In genomic region chr3:32459777-32460176, GRCm38 (mm10) we compare ENCODE assay signal across 9 mouse cellular contexts. TPM values are rescaled to one million over a fixed set of nuclear protein-coding genes. Genes with fewer than 3 reads are reported as not detected.
DNase-seq lines count a peak whose midpoint lies in the region; TF ChIP-seq lines count a peak whose summit lies in the region.
"Had no signal": no experiment of that assay in that cellular context is flagged by ENCODE, and none has a peak within 500 bp of the region (broad histone marks: within the 10 kb centered on the region; RNA-seq: fewer than 3 reads in every experiment).

No protein-coding gene starts in this region.

- no peak for TF ChIP-seq EP300 in CH12.LX (IDR thresholded peaks at IDR 0.05; ENCODE audit: low read length)

- H3K27me3 ChIP-seq in CH12.LX (replicated peaks): no peaks in the 10 kb centered on the region

- peak; percentile 32 for DNase-seq in layer of hippocampus, adult 11-12 months (ENCODE audit: low spot score)
- DNase-seq in layer of hippocampus, adult 9-10 months (ENCODE audit: low spot score): no peak
- DNase-seq in CH12.LX (ENCODE audit: extremely low read depth) (peak; percentile 84), R1 (ENCODE audit: low read depth, low spot score) (peak; percentile 82)
- peak; percentile 19 to 28 for DNase-seq in cerebellum, postnatal 36 days
- DNase-seq in lung, adult 18-20 months: peak; percentile 14 to 21
- DNase-seq in spleen, postnatal 14 days (ENCODE audit: low spot score in 2 of 2): peak; percentile 34 to 59

- H3K4me3 ChIP-seq in CH12.LX (replicated peaks in 1 of 3; ENCODE audit: low read depth in 2 of 3, low read length in 2 of 3, poor library complexity in 1 of 3): no peak overlapping the region
- H3K4me3 ChIP-seq: myocyte had no signal

- dilution Hi-C loops in CH12.LX (cut with MboI; ENCODE audit: extremely low pct_ligation_motif_present, extremely low pct_unique_long_range_greater_than_20kb, low sequenced_read_pairs): no loop called here

- no peak overlapping the region for H3K4me2 ChIP-seq in CH12.LX (ENCODE audit: insufficient read depth, low read depth, poor library complexity, severe bottlenecking)

- TF ChIP-seq RAD21 in CH12.LX (IDR thresholded peaks at IDR 0.05; ENCODE audit: low read depth, low read length): peak; percentile 80

- in situ Hi-C loops in CH12.LX (cut with MboI; ENCODE audit: low pct_ligation_motif_present, low pct_unique_long_range_greater_than_20kb, low sequenced_read_pairs): loop anchor here (5.0 kb wide), 1 partner anchor 43 kb away; no protein-coding TSS in a partner anchor

- TF ChIP-seq CTCF in CH12.LX (conservative IDR thresholded peaks at IDR 0.05 in 1 of 2, IDR thresholded peaks at IDR 0.05 in 1 of 2; ENCODE audit: low read depth in 2 of 2, low read length in 2 of 2): peak; percentile 23 to 89; a peak in 2 of 4 replicates

- peaks cover 50 to 81% of the 10 kb centered on the region in 2 experiments for H3K36me3 ChIP-seq in CH12.LX (replicated peaks in 1 of 2; ENCODE audit: control insufficient read depth in 1 of 2, insufficient read depth in 1 of 2, low read length in 1 of 2)

- no peak for TF ChIP-seq POLR2A in CH12.LX (IDR thresholded peaks at IDR 0.05; ENCODE audit: low read depth, low read length)

- H3K4me1 ChIP-seq in CH12.LX (ENCODE audit: control insufficient read depth in 1 of 2, insufficient read depth in 2 of 2): peaks cover 2 to 34% of the 10 kb centered on the region in 2 experiments; a peak in 2 of 4 replicates

- no peaks in the 10 kb centered on the region for H3K79me2 ChIP-seq in CH12.LX (replicated peaks; ENCODE audit: control insufficient read depth, extremely low read depth, insufficient read depth, poor library complexity, severe bottlenecking)

- H3K9ac ChIP-seq in CH12.LX (ENCODE audit: insufficient read depth, low read depth): no peak overlapping the region

- no peak overlapping the region for H3K27ac ChIP-seq in CH12.LX (ENCODE audit: insufficient read depth, low read depth)

- H3K9me3 ChIP-seq in CH12.LX (replicated peaks; ENCODE audit: low read length): no peaks in the 10 kb centered on the region

TF ChIP-seq in CH12.LX, 34 proteins besides CTCF, POLR2A, EP300 and RAD21:
- no peak for TF ChIP-seq GABPA (IDR thresholded peaks at IDR 0.05; ENCODE audit: insufficient replicate concordance, low read depth, low read length)
- no peak for TF ChIP-seq MAFK (IDR thresholded peaks at IDR 0.05; ENCODE audit: insufficient replicate concordance, low read length)
- TF ChIP-seq SMC3 (IDR thresholded peaks at IDR 0.05; ENCODE audit: low read depth, low read length): peak; percentile 93
- TF ChIP-seq JUND (conservative IDR thresholded peaks at IDR 0.05; ENCODE audit: low read depth, low read length): no peak
- TF ChIP-seq ZC3H11A (IDR thresholded peaks at IDR 0.05; ENCODE audit: low read depth, low read length): peak; percentile 16; the same call in 1 of the 2 replicates
- no peak for TF ChIP-seq NELFE (IDR thresholded peaks at IDR 0.05; ENCODE audit: low read depth, low read length)
- TF ChIP-seq ZKSCAN1 (IDR thresholded peaks at IDR 0.05; ENCODE audit: borderline replicate concordance, low read depth, low read length): no peak
- no peak for TF ChIP-seq ETS1 (conservative IDR thresholded peaks at IDR 0.05; ENCODE audit: low read depth, low read length)

RNA-seq across cellular contexts. Expression of gene Kcnmb3, which starts 32.3 kb away (rescaled TPM):
- total RNA-seq in CH12.LX (2012; rRNA removed) (1.0 and 1.3 TPM in 2 replicates), CH12.LX (2014; rRNA removed) (2.2 and 2.4 TPM in 2 replicates)
- 4.7 and 5.2 TPM in 2 replicates for polyA plus RNA-seq in CH12.LX (2012; ENCODE audit: insufficient read length, low read depth)
- polyA plus RNA-seq: heart, embryonic 14.5 days; myocyte had no signal

RNA-seq across cellular contexts. Expression of gene Zfp639, which starts 50.3 kb away (rescaled TPM):
- total RNA-seq in CH12.LX (2012; rRNA removed): 40.9 and 43.2 TPM in 2 replicates
- total RNA-seq in CH12.LX (2014; rRNA removed): 96.3 and 101 TPM in 2 replicates
- polyA plus RNA-seq in CH12.LX (2012; ENCODE audit: insufficient read length, low read depth): 40.3 and 45.5 TPM in 2 replicates
